Mouse (Mus musculus): Measurements from ENCODE around the gene Ap4e1.

Gene Ap4e1

GRCm38 (mm10) chr2:126998219-126998618 lies 10.3 kb upstream of the Ap4e1 start:
- peaks cover 33% of the 10 kb centered on the region for H3K4me1 ChIP-seq (replicated peaks; ENCODE audit: low read depth, low read length)
- no peak overlapping the region for H3K4me3 ChIP-seq (replicated peaks; ENCODE audit: low read length)
- H3K9me3 ChIP-seq (ENCODE audit: low read length): 0 out of 2 replicates have a peak, but pooled peaks cover 8% of the 10 kb centered on the region
- peak; percentile 56; the same call in 1 of the 2 replicates for TF ChIP-seq POU5F1 (IDR thresholded peaks at IDR 0.05; ENCODE audit: borderline replicate concordance, low read length)
- TF ChIP-seq CTCF (conservative IDR thresholded peaks at IDR 0.05; ENCODE audit: low read length): no peak
- TF ChIP-seq NANOG (IDR thresholded peaks at IDR 0.05; ENCODE audit: borderline replicate concordance, low read length): peak; percentile 82
- no peaks in the 10 kb centered on the region for H3K36me3 ChIP-seq (ENCODE audit: insufficient read depth, low read length)
- no peaks in the 10 kb centered on the region for H3K27me3 ChIP-seq (ENCODE audit: insufficient read depth, low read length)

GRCm38 (mm10) chr2:127000406-127001324 lies 7.9 kb upstream of the Ap4e1 start:
- no peaks in the 10 kb centered on the region for H3K36me3 ChIP-seq (ENCODE audit: insufficient read depth, low read length)
- peak overlapping the region; percentile 23; the same call in 1 of the 2 replicates for H3K4me3 ChIP-seq (replicated peaks; ENCODE audit: low read length)
- H3K27me3 ChIP-seq (ENCODE audit: insufficient read depth, low read length): peaks cover 12% of the 10 kb centered on the region
- TF ChIP-seq POU5F1 (IDR thresholded peaks at IDR 0.05; ENCODE audit: borderline replicate concordance, low read length): no peak
- TF ChIP-seq NANOG (IDR thresholded peaks at IDR 0.05; ENCODE audit: borderline replicate concordance, low read length): no peak
- no peak for TF ChIP-seq CTCF (conservative IDR thresholded peaks at IDR 0.05; ENCODE audit: low read length)
- peaks cover 38% of the 10 kb centered on the region for H3K4me1 ChIP-seq (replicated peaks; ENCODE audit: low read depth, low read length)
- 0 out of 2 replicates have a peak, but pooled peaks cover 8% of the 10 kb centered on the region for H3K9me3 ChIP-seq (ENCODE audit: low read length)

DNA sequence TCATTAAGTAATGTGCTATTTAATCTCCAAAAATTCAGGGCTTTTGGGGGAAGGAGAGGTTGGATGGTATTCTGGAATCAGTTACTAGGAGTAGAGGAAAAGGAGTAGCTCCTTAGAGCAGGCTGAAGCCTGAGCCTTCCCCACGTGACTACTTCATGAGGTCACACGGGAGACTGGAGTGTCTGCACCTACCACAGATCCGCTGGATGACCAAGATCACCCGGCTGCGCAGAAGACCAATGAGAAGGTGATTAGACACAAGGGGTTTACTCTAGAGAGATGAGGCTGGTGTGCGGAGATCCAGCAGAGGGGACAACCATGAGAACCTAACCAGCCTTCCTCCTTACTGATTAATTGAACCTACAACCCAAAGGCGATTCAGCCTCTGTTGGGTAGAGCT lies 4.5 kb upstream of the Ap4e1 start:
- peaks cover 15% of the 10 kb centered on the region for H3K27me3 ChIP-seq (ENCODE audit: insufficient read depth, low read length)
- no peaks in the 10 kb centered on the region for H3K36me3 ChIP-seq (ENCODE audit: insufficient read depth, low read length)
- no peak overlapping the region; the same call in 1 of the 2 replicates for H3K4me3 ChIP-seq (replicated peaks; ENCODE audit: low read length)
- peaks cover 30% of the 10 kb centered on the region for H3K4me1 ChIP-seq (replicated peaks; ENCODE audit: low read depth, low read length)
- TF ChIP-seq NANOG (IDR thresholded peaks at IDR 0.05; ENCODE audit: borderline replicate concordance, low read length): no peak
- TF ChIP-seq POU5F1 (IDR thresholded peaks at IDR 0.05; ENCODE audit: borderline replicate concordance, low read length): no peak
- no peak for TF ChIP-seq CTCF (conservative IDR thresholded peaks at IDR 0.05; ENCODE audit: low read length)
- 0 out of 2 replicates have a peak, but pooled peaks cover 8% of the 10 kb centered on the region for H3K9me3 ChIP-seq (ENCODE audit: low read length)

DNA sequence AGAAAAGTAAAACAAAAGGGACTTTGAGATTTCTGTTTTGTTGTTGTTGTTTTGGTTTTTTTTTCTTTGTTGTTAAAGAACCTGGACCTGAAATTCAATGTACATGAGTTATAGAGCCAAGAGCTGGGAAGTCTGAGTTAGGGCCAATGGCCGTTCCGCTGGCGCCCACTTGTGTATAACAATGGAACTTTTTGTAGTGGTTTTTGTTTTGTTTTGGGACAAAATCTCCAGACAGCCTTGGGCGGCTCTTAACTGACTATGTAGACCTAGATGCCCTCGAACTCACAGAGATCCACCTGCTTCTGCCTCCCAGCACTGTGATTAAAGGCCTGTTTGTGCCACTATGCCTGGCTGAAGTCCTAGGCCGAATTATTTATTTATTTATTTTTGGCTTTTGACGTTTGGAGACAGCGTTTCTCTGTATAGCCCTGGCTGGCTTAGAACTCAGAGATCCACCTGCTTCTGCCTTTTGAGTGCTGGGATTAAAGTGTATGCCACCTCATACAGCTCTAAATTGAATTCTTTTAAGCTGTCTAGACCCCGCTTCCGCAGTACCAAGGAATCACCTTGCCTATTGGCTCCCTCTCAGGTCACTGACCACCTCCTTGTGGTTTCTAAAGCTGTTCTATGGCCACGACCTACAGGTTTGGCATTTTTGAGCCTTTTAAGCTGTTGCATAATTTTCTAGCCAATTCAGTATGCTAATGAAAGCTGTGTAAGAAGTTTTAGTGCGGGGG lies 1.7 kb upstream of the Ap4e1 start:
- Histone ChIP-seq H3K4me1 (replicated peaks; ENCODE audit: low read depth, low read length) (peaks cover 23% of the 10 kb centered on the region), H3K4me3 (replicated peaks; ENCODE audit: low read length) (no peak overlapping the region), H3K36me3 (ENCODE audit: insufficient read depth, low read length) (peaks cover 6% of the 10 kb centered on the region), H3K9me3 (ENCODE audit: low read length) (no peaks in the 10 kb centered on the region), H3K27me3 (ENCODE audit: insufficient read depth, low read length) (peaks cover 15% of the 10 kb centered on the region)
- TF ChIP-seq POU5F1 (IDR thresholded peaks at IDR 0.05; ENCODE audit: borderline replicate concordance, low read length) (no peak), NANOG (IDR thresholded peaks at IDR 0.05; ENCODE audit: borderline replicate concordance, low read length) (no peak), CTCF (conservative IDR thresholded peaks at IDR 0.05; ENCODE audit: low read length) (peak; percentile 86)

DNA sequence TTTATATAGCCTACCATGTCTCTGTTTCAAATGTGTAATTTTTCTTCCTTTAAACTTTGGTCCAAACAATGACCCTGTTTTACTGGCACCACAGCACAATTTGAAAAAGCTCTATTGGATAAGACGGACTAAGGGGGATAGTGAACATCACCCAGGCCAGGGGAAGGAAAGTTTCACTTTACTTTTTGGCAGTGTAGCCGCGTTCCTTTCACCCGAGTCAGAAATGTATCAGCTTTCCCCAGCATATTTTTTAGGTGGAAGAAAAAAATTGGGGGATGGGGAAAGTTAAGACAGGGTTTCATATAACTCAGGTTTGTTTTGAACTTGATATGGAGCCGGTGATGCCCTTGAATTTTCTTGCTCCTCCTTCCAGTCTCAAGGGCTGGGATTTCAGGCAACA lies 1.0 kb upstream of the Ap4e1 start:
- TF ChIP-seq NANOG (IDR thresholded peaks at IDR 0.05; ENCODE audit: borderline replicate concordance, low read length): no peak
- TF ChIP-seq POU5F1 (IDR thresholded peaks at IDR 0.05; ENCODE audit: borderline replicate concordance, low read length): no peak
- no peak for TF ChIP-seq CTCF (conservative IDR thresholded peaks at IDR 0.05; ENCODE audit: low read length)
- H3K4me3 ChIP-seq (replicated peaks; ENCODE audit: low read length): no peak overlapping the region
- peaks cover 15% of the 10 kb centered on the region for H3K27me3 ChIP-seq (ENCODE audit: insufficient read depth, low read length)

DNA sequence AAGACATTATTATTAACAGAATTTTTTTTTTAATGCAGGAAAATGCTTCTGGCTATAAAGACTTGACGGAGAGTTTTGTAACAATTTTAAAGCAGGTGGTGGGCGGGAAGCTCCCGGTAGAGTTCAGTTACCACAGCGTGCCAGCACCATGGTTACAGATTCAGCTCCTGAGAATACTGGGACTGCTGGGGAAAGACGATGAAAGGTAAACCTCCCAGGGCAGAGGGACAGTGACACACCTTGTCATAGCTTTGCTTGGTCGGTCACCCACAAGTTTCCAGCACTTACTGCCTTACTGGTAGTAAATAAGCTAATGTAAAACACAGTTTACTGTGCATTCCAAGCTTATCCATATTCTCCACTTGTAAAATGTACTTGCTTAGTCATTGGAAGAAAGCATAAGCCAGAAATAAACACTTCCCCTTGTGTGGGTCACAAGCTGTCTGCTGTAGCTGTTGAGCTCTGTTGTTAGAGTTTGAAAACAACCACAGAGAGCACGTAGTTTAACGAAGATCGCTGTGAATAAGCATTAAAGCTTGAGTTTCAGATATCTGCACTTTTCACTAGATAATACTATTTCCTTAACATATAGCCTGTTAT lies 26.6 kb downstream of the Ap4e1 start:
- TF ChIP-seq CTCF (conservative IDR thresholded peaks at IDR 0.05; ENCODE audit: low read length) (no peak), NANOG (IDR thresholded peaks at IDR 0.05; ENCODE audit: borderline replicate concordance, low read length) (no peak), POU5F1 (IDR thresholded peaks at IDR 0.05; ENCODE audit: borderline replicate concordance, low read length) (no peak)
- Histone ChIP-seq H3K4me3 (replicated peaks; ENCODE audit: low read length) (no peak overlapping the region), H3K9me3 (ENCODE audit: low read length) (no peaks in the 10 kb centered on the region), H3K27me3 (ENCODE audit: insufficient read depth, low read length) (no peaks in the 10 kb centered on the region), H3K36me3 (ENCODE audit: insufficient read depth, low read length) (peaks cover 41% of the 10 kb centered on the region), H3K4me1 (replicated peaks; ENCODE audit: low read depth, low read length) (no peaks in the 10 kb centered on the region)

More for the DNA sequence above, 1.0 kb upstream of the Ap4e1 start:
- Histone ChIP-seq H3K4me1 (replicated peaks; ENCODE audit: low read depth, low read length) (peaks cover 23% of the 10 kb centered on the region), H3K36me3 (ENCODE audit: insufficient read depth, low read length) (peaks cover 12% of the 10 kb centered on the region), H3K9me3 (ENCODE audit: low read length) (no peaks in the 10 kb centered on the region)

DNA sequence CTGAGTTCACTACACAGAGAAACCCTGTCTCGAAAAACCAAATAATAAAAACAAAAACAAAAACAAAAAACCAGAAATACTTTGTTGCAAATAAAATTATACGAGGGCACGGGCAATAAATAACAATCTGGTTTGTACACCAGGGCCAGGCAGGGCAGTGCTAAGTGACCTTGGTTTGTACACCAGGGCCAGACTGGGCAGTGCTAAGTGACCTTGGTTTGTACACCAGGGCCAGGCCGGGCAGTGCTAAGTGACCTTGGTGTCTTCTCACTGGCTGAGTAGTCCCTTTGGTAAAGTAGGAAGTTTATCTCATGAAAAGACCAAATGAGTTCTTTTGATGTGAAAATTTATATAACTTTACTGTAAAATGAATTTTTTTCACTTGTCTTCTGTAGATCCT lies 28.8 kb downstream of the Ap4e1 start:
- peaks cover 33% of the 10 kb centered on the region for H3K36me3 ChIP-seq (ENCODE audit: insufficient read depth, low read length)
- no peak overlapping the region for H3K4me3 ChIP-seq (replicated peaks; ENCODE audit: low read length)
- no peaks in the 10 kb centered on the region for H3K27me3 ChIP-seq (ENCODE audit: insufficient read depth, low read length)
- no peaks in the 10 kb centered on the region for H3K4me1 ChIP-seq (replicated peaks; ENCODE audit: low read depth, low read length)
- TF ChIP-seq NANOG (IDR thresholded peaks at IDR 0.05; ENCODE audit: borderline replicate concordance, low read length) (no peak), POU5F1 (IDR thresholded peaks at IDR 0.05; ENCODE audit: borderline replicate concordance, low read length) (no peak), CTCF (conservative IDR thresholded peaks at IDR 0.05; ENCODE audit: low read length) (no peak)
- H3K9me3 ChIP-seq (ENCODE audit: low read length): no peaks in the 10 kb centered on the region

DNA sequence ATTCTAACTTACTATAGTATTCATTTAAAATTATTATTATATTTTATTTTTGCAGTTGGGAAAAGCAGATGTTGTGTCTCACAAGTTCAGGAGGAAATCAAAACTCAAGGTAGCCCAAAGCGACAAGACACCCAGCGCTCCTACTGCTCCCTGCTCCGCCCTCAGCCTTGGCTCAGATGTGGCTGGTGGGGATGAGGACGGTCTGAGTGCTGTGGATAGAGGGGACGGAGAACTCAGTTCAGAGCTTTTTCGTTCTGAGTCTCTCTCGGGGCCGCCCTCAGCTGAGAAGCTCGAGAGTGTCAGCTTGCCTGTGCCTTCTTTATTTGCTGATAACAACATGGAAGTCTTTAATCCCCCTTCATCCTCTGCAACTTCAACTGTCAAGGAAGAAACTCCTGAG lies 53.0 kb downstream of the Ap4e1 start:
- no peak for TF ChIP-seq NANOG (IDR thresholded peaks at IDR 0.05; ENCODE audit: borderline replicate concordance, low read length)
- TF ChIP-seq POU5F1 (IDR thresholded peaks at IDR 0.05; ENCODE audit: borderline replicate concordance, low read length): no peak
- TF ChIP-seq CTCF (conservative IDR thresholded peaks at IDR 0.05; ENCODE audit: low read length): no peak
- Histone ChIP-seq H3K27me3 (ENCODE audit: insufficient read depth, low read length) (no peaks in the 10 kb centered on the region), H3K36me3 (ENCODE audit: insufficient read depth, low read length) (peaks cover 41% of the 10 kb centered on the region), H3K4me3 (replicated peaks; ENCODE audit: low read length) (no peak overlapping the region), H3K9me3 (ENCODE audit: low read length) (no peaks in the 10 kb centered on the region), H3K4me1 (replicated peaks; ENCODE audit: low read depth, low read length) (no peaks in the 10 kb centered on the region)
